Mouse (Mus musculus): ENCODE results near the gene Rybp.

Rybp gene

DNA sequence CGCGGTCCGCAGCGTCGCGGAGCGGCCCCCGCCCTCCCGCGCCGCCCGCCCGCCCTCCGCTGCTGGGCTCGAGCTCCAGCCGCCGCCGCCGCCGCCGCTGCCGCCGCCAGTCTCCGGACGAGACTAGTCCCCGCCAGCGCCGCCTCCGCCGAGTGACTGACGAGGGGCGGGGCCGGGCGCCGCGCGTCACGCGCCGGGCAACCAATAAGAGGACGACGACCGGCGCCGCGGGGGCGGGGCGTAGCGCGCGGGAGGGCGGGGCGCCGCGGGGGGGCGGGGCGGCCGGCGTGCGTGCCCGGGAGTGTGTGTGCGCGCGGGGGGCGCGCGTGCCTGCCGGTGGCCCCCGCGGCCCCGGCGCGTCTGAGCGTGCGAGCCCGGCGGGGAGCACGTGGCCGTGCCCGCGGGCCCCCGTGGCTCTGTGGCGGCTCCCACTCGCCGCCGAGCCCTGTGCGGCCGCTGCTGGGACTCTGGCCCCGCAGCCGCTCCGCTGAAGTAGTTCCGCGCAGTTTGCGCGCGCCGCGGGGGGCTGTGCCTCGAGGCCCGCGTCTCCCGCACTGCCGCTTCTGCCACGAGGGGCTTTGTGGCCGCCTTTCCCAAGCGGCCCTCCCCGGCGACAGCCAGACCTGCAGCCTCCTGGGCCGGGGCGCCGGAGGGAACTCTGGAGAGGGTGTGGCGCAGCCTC is at the start of gene Rybp:
Gene Rybp, minus strand, starts transcription at position 152 of the 682 bp plus-strand sequence.
- DNase-seq (ENCODE audit: low read depth, low spot score) = peak; percentile 87

DNA sequence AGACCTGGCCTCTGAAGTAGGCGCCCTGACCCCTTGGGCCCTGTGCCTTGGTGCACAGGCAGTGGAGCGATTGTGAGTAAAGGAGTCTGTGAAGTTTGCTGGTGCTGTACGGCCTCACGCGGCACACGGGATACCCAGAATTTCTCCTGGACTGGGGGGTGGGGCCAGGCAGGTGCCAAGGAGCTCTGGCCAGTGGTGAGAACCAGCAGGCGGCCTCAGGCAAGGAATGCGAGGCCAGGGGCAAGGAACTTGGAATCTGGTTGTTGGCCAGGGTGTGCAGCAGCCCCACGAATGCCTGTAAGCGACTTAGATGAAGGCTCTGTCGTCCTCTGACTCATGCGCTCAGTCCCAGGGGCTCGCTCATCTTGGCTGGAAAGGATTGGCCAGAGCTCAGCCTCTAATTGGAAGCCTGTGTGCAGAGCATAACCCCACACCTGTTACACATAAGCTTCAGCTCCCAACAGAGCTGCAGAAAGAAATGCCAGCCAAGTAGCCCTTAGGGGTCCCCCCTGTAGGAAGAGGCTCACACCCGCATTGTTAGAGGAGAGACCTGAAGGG is 49.4 kb upstream of the Rybp start:
- peak; percentile 57 for DNase-seq (ENCODE audit: low read depth, low spot score)

DNA sequence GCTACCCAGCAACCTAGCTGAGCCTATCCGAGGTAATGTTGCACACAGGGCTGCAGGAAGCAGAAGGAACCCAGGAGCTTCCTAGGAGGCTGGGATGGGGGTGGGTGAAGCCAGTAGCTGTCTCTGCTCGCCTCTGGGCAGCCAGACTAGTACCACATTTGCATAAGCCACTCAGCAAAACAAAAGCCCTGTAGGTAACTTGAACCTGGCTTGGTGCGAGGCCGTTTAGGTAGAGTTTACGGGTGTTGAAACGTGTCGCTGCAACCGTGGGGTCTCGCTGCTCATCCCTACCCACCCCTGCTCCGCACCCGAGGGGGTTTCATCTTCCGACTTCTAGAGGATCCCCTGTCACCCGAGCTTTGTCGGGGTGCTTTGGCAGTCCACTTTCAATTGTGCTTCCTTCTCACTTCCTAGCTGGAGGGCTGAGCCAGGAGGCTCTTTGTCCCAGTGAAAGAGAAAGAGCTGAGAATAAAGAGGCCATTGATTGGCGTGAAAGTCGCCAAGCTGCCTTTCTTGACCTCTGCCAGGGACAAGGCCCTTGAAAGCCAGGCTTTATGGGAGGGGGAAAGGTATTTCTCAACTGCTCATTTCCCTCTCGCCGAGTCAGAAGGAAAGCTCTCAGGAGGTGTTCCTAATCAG is 48.3 kb upstream of the Rybp start:
- peak; percentile 53 for DNase-seq (ENCODE audit: low read depth, low spot score)

DNA sequence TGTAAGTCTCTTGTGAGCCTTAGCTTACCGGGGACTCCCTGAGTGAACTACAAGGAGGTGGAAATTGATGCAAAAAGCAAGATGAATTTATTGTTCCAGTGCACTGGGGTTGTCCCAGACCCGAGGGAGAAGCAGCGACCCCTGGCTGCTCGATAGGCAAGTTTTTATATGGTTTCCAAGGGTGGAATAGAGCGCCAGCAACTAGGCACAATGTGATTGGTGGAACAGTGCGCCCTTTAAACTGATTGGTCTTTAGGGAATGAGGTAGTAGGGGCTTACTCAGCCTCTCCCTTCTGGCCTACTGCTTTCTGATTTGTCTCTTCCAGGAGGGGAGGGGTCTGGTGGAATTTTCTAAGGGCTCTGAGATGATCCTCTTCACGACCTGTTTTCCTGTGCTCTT is 46.5 kb upstream of the Rybp start:
- DNase-seq (ENCODE audit: low read depth, low spot score) = no peak

DNA sequence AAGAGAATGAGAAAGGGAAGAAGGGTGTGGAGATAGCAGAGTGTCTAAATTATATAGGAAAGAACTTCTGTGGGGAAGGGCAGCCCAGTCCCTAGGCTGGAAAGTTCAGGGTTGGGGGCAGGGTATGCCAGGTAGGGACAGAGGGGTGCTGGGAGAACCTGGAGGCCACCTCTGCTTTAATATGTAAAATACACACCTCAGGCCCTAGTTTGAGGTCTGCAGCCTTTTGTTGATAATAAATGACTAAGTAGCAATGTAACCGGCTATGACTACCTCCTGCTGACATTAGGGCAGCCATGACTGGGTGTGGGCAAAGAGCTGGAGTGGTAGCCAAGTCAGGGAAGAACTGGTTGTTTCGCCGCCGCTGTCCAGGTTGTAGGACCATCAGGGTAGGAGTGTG is 45.2 kb upstream of the Rybp start:
- no peak for DNase-seq (ENCODE audit: low read depth, low spot score)

DNA sequence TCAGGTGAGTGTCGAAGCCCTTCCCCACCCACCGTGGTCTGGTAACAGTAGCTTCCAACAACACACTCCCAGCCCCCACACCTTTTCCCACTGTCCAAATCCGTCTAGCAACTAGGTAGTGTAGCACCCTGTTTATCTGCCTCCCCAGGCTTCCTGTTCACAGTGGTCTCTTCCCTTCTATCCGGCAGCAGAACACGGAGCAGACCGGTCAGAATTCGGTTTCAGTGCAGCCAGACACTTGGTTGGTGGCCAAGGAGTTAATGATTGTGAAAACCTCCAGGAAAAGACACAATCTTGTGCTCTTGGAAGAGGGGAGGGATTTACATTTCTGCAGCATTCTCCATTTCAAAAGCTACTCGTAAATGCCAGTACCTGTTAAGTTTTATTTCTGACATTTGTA is 44.3 kb upstream of the Rybp start:
- DNase-seq (ENCODE audit: low read depth, low spot score) = no peak

DNA sequence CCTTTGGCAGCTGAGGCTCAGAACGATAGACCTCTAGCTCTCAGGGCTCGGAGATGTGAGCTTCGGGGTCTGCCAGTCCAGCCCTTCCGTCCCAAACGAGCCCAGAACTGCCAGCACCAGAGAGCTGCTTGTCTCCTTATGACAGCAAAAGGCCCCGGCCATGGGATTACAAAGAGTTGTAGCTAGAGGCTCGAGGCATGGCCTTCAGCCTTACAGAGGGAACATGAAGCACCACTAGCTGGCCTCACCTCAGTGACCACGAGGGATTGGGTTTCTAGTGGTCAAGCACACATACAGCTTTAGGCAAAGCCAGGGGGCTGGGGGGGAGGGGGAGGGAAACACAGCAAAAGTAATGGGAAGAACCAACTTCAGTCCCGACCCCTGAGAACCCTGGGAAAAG is 43.8 kb upstream of the Rybp start:
- DNase-seq (ENCODE audit: low read depth, low spot score) = no peak

DNA sequence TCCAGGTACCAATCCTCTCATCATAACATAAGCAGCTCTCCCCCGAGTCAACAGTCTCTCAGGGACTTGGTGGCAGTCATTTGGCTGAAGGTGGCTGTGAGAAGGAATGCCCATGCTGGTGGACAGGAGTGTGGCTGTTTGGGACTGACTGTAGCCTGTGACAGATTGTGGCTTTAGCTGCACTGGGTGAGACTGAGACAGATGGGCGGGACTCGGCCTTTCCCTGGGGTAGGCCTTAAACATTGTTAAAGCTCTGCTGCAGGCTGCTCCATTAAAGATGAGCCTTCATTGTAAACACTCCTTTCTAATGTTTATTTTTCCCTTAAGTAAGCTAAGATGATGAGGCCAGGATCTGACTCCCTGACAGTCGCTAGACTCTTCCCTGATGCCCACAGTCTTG is 42.3 kb upstream of the Rybp start:
- DNase-seq (ENCODE audit: low read depth, low spot score) = no peak

DNA sequence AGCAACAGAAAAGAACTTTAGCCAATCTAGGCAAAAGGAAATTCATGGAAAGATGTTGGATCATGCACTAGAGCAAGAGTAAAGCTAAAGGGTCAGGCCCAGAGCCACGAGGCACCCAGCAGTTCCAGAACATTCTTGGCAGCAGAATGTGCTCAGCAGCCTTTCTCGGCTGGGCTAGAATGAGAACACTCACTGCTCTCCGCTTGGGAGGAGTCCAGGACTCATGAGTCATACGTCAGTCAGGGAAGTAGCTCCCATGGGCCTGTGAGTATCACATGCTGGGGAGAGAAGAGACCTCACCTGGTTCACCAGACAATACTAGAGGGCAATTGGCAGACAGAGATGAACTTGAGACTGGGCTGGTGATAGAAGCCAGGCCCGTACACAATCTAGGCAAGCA is 39.8 kb upstream of the Rybp start:
- DNase-seq (ENCODE audit: low read depth, low spot score) = no peak

DNA sequence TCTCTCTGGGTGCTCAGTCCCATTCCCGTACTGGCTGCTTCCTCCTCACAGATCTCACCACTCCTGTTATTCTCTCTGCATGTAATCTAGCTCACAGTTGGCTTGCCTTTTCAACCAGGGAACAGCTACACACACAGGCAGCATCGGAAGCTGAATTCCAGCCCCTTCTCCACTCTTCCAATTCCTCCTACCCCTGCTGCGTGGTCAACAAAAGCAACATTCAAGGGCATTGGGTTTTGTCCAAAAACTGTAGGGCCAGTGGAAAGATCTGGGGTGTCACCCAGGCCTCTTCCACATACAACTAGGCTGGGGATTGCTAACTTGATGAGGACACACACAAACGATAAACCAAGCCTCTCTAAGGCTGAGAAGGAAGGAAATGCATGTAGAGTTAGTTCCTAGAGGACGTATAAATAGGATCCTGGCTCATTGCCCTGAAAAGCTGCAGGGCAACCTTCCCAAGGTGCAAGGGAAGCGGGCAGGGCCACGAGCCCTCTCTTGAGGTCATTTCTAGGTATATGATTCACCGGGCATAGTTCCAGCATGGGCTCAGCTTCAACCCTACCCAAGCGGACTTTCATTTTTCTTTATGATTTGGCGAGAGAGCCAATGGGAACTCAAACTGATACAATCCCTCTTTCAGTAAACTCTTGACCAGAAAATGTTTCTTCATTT is 36.6 kb upstream of the Rybp start:
- no peak for DNase-seq (ENCODE audit: low read depth, low spot score)

DNA sequence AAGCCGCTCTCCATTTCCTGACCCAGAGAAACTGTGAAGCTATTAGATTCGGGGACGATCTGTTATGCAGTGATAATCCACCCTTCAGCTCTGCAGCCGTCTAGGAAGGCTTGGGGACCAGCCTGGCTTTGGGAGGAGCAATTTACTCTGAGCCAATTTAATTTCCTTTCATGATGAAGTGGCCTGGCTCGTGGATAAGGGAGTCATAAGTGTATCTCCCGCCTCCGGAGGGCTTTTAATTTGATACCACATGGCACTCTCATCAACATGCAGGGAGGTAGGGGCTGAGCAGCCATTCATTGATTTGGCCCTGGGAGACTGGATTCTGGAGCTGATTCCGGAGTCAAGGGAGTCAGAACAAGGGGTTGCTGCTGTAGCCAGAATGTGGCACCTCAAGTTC is 35.3 kb upstream of the Rybp start:
- DNase-seq (ENCODE audit: low read depth, low spot score) = no peak

DNA sequence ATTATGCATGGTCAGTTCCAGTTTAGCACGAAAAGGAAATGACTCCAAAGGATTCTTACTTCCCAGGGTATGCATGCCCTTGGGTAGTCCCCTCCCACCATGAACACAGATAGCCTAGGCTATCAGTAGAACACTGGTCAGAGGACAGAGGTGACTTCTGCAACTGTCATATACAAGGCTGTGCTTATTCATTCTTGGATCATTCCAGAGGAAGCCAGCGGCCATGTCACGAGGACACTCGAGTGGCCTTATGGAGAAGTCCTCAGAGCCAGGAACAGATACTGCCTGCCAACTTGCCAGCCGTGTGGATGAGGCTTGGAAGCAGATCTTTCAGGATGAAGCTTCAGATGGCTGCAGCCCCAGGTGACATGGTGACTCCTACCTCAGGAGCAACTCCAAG is 34.9 kb upstream of the Rybp start:
- no peak for DNase-seq (ENCODE audit: low read depth, low spot score)

DNA sequence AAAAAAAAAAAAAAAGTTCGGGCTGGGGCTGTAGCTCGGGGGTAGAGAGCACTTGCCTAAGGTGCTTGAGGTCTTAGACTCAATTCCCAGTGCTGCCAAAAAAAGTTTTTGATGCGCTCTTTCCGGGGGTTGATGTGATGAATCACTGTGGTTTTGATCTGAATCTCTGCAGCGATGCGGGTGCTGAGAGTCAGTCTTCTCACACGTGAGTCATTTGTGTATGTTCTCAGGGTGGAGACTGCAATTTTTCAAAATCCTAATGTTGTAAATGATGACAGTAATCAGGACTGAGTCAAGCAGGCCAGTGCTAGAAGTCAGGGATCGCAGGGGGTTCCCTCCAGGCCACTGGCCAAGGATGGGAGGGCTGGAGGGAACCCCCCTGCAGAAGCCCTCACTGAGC is 26.9 kb upstream of the Rybp start:
- DNase-seq (ENCODE audit: low read depth, low spot score) = no peak

DNA sequence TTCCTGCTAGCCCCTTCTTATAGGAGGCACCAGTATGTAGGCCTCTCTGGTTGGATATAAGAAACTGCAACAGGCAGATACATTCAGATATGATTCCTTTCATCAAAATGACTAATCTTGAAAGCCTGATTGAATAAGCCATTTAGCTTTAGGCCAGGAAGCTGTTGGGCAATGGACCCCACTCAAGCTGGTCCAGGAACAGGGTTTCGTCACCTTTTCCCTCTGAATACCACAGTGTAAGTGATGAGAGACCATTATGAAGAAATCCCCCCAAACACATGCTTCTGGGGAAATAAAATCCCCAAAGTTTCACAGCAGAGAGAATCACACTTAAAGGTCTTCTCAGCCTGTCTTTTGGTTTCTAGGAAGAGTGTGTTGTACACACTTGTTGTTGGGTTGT is 23.9 kb upstream of the Rybp start:
- no peak for DNase-seq (ENCODE audit: low read depth, low spot score)

DNA sequence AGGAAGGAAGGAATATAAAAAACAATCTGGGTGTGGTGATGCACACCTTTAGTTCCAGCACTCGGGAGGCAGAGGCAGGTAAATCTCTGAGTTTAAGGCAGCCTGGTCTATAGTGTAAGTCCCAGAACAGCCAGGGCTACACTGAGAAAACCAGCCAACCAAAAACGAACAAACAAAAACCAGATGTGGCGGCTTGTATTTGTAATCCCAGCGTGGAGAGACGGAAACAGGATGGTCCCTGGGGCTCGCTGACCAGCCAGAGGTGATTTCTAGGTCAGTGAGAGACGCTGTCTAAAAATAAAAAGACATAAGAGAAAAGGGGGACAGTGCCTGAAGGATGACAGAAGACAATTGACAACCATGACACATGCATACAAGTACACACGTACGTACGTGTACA is 17.5 kb upstream of the Rybp start:
- peak; percentile 33 for DNase-seq (ENCODE audit: low read depth, low spot score)

DNA sequence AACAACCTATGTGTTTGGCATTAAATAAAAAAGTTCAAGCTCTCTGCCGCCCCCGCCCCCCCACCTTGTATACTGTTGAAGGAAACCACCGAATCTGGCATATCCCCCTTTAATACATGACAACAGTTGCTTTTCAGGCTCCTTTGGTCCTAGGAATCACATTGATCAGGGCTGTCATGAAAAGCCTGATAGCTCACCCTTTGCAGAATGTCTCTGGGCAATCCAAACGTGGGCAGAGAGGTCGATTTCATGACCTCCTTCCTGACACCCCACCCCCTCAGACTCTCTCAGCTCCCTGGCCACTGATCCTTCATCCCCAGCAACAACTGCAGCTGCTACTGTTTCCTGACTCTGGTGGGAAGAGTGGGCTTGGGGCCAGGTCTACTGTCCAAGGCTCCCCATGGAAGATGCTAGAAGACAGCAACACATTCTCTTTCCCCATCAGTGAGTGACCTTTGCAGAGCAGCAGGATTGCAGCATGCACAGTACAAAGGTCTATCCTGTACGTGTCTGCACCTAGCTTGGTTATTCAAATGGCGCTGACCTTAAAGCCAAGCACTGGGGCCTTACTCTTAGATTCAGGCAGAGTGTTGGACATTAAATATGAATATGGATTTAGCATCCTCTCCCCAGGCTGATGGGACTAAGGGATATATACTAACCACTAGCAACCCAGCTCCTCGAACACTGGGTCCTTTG is 14.3 kb upstream of the Rybp start:
- DNase-seq (ENCODE audit: low read depth, low spot score) = no peak

DNA sequence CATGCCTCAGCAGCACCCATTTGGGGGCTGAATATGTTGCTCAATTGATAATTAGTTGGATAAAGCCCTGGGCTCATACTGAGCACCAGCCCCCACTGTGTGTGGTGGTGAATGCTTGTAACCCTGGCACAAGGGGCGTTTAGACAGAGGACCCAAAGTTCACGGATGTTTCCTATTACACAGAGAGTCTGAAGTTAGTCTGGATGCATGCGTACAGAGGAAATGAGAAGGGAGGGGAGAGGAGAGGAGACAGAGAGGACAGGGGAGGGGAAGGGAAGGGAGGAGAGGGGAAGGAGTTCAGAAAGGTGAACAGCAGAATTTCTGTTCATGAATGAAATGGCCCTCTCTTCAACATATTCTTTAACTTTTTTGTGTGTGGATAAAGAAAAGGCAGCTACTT is 13.5 kb upstream of the Rybp start:
- DNase-seq (ENCODE audit: low read depth, low spot score) = peak; percentile 20

DNA sequence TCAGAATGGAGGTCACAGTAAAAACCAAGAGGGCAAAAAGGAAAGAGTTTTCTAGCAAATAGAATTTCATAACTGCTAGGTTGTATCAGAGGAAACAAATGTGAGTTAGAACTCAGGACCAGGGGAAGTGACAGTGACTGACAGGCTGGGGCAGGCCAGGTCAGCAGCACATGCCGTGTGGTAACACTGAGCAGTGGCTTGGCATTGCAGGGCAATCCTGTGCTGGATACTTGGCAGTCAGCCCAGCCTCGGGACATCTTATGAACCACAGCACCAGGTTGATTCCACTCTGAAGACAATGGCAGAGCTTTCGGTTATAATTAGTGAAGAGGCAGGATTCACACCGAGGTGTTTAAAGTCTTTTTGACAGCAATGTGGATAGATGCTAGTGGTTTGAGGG is 11.7 kb upstream of the Rybp start:
- DNase-seq (ENCODE audit: low read depth, low spot score) = no peak

DNA sequence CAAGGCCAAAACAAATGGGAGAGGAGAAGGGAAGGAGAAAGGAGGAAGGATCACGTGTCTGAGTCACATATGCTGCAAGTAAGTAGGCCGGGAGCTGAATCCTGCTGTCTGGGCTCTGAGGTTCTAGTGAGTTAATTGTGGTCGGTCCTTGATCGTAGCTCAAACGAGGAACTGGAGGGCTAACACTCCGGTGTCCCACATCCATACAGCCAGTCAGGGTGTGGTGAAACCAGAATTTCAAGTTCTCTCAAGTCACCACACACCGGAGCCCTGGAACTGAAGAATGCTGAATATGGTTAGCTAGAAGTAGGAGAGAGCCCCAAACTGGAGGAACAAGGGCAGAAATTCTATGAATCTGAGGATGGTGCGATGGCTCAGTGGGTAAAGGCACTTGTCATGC is 10.3 kb upstream of the Rybp start:
- DNase-seq (ENCODE audit: low read depth, low spot score) = no peak

DNA sequence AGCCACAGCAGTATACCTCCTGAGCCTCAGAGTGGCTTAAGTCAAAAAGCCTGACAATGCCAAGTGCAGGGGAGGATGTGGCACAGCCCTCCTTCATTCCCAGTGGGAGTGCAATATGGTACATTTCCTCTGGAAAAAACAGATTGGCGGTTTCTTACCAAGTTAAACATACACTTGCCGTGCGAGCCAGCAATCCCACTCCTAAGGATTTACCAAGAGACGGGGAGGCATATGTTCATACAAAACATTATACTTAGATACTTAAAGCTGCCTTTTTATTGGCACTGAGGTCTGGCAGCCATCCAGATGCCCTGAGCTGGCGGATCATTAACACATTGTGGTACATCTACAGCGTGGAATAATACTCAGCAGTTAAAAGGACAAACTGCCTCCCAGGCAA is 5.1 kb upstream of the Rybp start:
- DNase-seq (ENCODE audit: low read depth, low spot score) = no peak

DNA sequence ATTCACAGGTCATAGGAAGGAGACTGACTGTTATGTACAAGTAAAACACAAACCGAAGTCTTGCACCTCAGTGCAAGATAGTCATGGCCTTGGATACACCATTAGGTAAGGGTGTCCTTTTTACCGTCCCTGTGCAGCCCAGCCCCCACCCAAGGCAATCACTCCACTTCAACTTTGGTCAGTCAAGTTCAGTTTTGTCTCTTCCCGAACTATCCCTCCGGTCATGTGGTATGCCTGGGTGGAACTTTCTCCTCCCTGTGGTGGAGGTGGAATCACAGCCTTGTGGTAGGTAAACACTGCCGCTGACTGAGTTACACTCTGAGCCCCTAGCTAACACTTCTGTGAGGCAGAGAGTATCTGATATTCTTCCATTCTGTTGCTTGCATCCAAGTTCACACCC is 1.8 kb upstream of the Rybp start:
- no peak for DNase-seq (ENCODE audit: low read depth, low spot score)

DNA sequence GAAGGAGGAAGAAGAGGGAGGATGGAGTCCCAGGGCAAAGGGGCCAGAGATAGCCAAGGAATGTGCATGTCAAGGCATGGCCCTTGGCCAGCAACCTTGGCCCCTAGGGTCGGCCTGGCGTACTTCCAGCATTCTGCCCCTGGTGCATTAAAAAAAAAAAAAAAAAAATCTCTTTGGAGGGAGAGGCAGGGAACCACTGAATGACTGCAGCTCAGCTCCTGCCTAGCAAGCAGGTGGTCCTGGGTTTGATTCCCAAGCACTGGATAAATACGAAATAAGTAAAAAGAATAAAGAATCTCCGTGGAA is 1.4 kb upstream of the Rybp start:
- no peak for DNase-seq (ENCODE audit: low read depth, low spot score)

Data from forelimb bud, embryonic 11.5 days (tissue).